Mouse (Mus musculus) embryonic facial prominence, embryonic 11.5 days (tissue): ENCODE results near the gene Bcas2. TPM values are rescaled to one million over a fixed set of nuclear protein-coding genes. Genes with fewer than 3 reads are reported as not detected.

Experiments
- ATAC-seq: fragments of 200-750 bp; cut with Nextera tagmentation; replicated peaks from 2 replicates; pipeline ENCODE4 v1.8.0; 2017; ENCODE audit warnings: low read depth; ENCODE audit not compliant: insufficient number of reproducible peaks, low FRiP score, low TSS enrichment
- DNase-seq: peaks from one replicate; pipeline ENCODE4 v3.0.0-alpha.2; 2015; ENCODE audit warnings: low spot score
- H3K27ac ChIP-seq: fragments of 300-500 bp; sonication (generic); replicated peaks from 2 replicates; pipeline ENCODE4 v1.5.1; 2014; ENCODE audit warnings: mild to moderate bottlenecking, low read depth, low read length, control low read depth
- H3K27me3 ChIP-seq: fragments of 300-500 bp; sonication (generic); 2 replicates; pipeline ENCODE4 v1.6.1; 2014; ENCODE audit warnings: mild to moderate bottlenecking, low read length, moderate library complexity, mixed read lengths; ENCODE audit not compliant: control insufficient read depth, insufficient read depth
- H3K36me3 ChIP-seq: fragments of 300-500 bp; sonication (generic); replicated peaks from 2 replicates; pipeline ENCODE4 v1.6.1; 2014; ENCODE audit warnings: low read depth, mild to moderate bottlenecking, low read length, moderate library complexity, mixed read lengths; ENCODE audit not compliant: control insufficient read depth, insufficient read depth
- H3K4me1 ChIP-seq: fragments of 300-500 bp; sonication (generic); 2 replicates; pipeline ENCODE4 v1.6.1; 2014; ENCODE audit warnings: low read length, mixed read lengths; ENCODE audit not compliant: control insufficient read depth, insufficient read depth
- H3K4me2 ChIP-seq: fragments of 300-500 bp; sonication (generic); 2 replicates; pipeline ENCODE4 v1.6.1; 2014; ENCODE audit warnings: low read depth, mild to moderate bottlenecking, control low read depth, low read length, moderate library complexity
- H3K4me3 ChIP-seq: fragments of 300-500 bp; sonication (generic); 2 replicates; pipeline ENCODE4 v1.5.1; 2014; ENCODE audit warnings: low read depth, low read length, control low read depth
- H3K9ac ChIP-seq: fragments of 300-500 bp; sonication (generic); replicated peaks from 2 replicates; pipeline ENCODE4 v1.6.1; 2014; ENCODE audit warnings: mild to moderate bottlenecking, control low read depth, low read length
- H3K9me3 ChIP-seq: fragments of 300-500 bp; sonication (generic); replicated peaks from 2 replicates; pipeline ENCODE4 v1.6.1; 2016; ENCODE audit warnings: mild to moderate bottlenecking, low read length, inconsistent platforms, mixed read lengths; ENCODE audit not compliant: control insufficient read depth
- WGBS: fragments of 180-500 bp; shearing (Covaris S2); extraction: QIAGEN DNeasy Blood & Tissue Kit; methylation state at CpG from one replicate; pipeline ENCODE4 v1.1.7; 2014; 5-methylcytosine and 5-hydroxymethylcytosine counted together
- polyA plus RNA-seq: library from polyadenylated mRNA; unstranded; fragments of >200 nt; fragmentation: Nextera tagmentation; extraction: Ambion mirVana; gene quantifications from 2 replicates; pipeline ENCODE4 v1.2.1, GENCODE M21; 2014

The Bcas2 gene
- 276 and 293 TPM in 2 replicates for polyA plus RNA-seq

- no peaks in the 10 kb centered on the region; the same call in none of the 2 replicates for H3K36me3 ChIP-seq
- peak; percentile 100 for DNase-seq
- WGBS: under 1% methylated on average over 56 of the region's 56 CpGs
- no peaks in the 10 kb centered on the region for H3K9me3 ChIP-seq
- no peaks in the 10 kb centered on the region for H3K27me3 ChIP-seq
- peaks cover 5% of the 10 kb centered on the region for H3K4me1 ChIP-seq
- peak; percentile 94 for ATAC-seq
- no peak within 1 kb of the TSS for H3K27ac ChIP-seq
- peak within 1 kb of the TSS; percentile 92 for H3K9ac ChIP-seq
- H3K4me3 ChIP-seq: peak within 1 kb of the TSS; percentile 83
- peak within 1 kb of the TSS; percentile 69 for H3K4me2 ChIP-seq
Measured at GRCm38 (mm10) chr3:103171505-103172267, at the start of gene Bcas2. Bcas2 (plus strand) TSS chr3:103171655.

GRCm38 (mm10) chr3:103123636-103124035 is 47.8 kb upstream of the Bcas2 start:
- no peak overlapping the region for H3K4me3 ChIP-seq
- no peaks in the 10 kb centered on the region for H3K27me3 ChIP-seq
- ATAC-seq (no peak), DNase-seq (no peak)
- H3K4me1 ChIP-seq: no peaks in the 10 kb centered on the region
- 90% methylated on average over 3 of the region's 3 CpGs for WGBS
- no peaks in the 10 kb centered on the region for H3K9me3 ChIP-seq
- H3K36me3 ChIP-seq: no peaks in the 10 kb centered on the region
- no peak overlapping the region for H3K27ac ChIP-seq
- no peak overlapping the region for H3K9ac ChIP-seq
- H3K4me2 ChIP-seq: no peak overlapping the region

- Histone ChIP-seq H3K4me1 (no peaks in the 10 kb centered on the region; the same call in 1 of the 2 replicates), H3K4me3 (no peak overlapping the region), H3K27me3 (no peaks in the 10 kb centered on the region), H3K9me3 (no peaks in the 10 kb centered on the region), H3K9ac (no peak overlapping the region), H3K4me2 (no peak overlapping the region), H3K36me3 (no peaks in the 10 kb centered on the region), H3K27ac (no peak overlapping the region)
- ATAC-seq (no peak), DNase-seq (no peak)
- 88% methylated on average over 3 of the region's 3 CpGs for WGBS
Measured at GRCm38 (mm10) chr3:103126138-103126537, 45.3 kb upstream of the Bcas2 start.

GRCm38 (mm10) chr3:103127177-103127576 is 44.3 kb upstream of the Bcas2 start:
- H3K27ac ChIP-seq: no peak overlapping the region

GRCm38 (mm10) chr3:103127721-103128120 is 43.7 kb upstream of the Bcas2 start:
- DNase-seq (no peak), ATAC-seq (no peak)
- 67% methylated on average over 5 of the region's 5 CpGs for WGBS
- Histone ChIP-seq H3K4me1 (no peaks in the 10 kb centered on the region; the same call in 1 of the 2 replicates), H3K9me3 (no peaks in the 10 kb centered on the region), H3K27me3 (no peaks in the 10 kb centered on the region), H3K9ac (no peak overlapping the region), H3K36me3 (no peaks in the 10 kb centered on the region), H3K4me3 (no peak overlapping the region), H3K27ac (no peak overlapping the region), H3K4me2 (no peak overlapping the region)

More at GRCm38 (mm10) chr3:103127177-103127576, 44.3 kb upstream of the Bcas2 start:
- Histone ChIP-seq H3K4me3 (no peak overlapping the region), H3K4me2 (no peak overlapping the region), H3K9ac (no peak overlapping the region), H3K4me1 (no peaks in the 10 kb centered on the region; the same call in 1 of the 2 replicates), H3K36me3 (no peaks in the 10 kb centered on the region), H3K9me3 (no peaks in the 10 kb centered on the region), H3K27me3 (no peaks in the 10 kb centered on the region)
- WGBS: 44% methylated on average over 2 of the region's 2 CpGs
- DNase-seq (no peak), ATAC-seq (no peak)

- Histone ChIP-seq H3K27me3 (no peaks in the 10 kb centered on the region), H3K36me3 (no peaks in the 10 kb centered on the region), H3K4me1 (no peaks in the 10 kb centered on the region; the same call in 1 of the 2 replicates), H3K27ac (no peak overlapping the region), H3K9me3 (no peaks in the 10 kb centered on the region), H3K4me2 (no peak overlapping the region), H3K9ac (no peak overlapping the region), H3K4me3 (no peak overlapping the region)
- ATAC-seq: no peak
- DNase-seq: no peak
- WGBS: 47% methylated on average over 4 of the region's 4 CpGs
Measured at GRCm38 (mm10) chr3:103128251-103128650, 43.2 kb upstream of the Bcas2 start.

GRCm38 (mm10) chr3:103129367-103130159 is 41.9 kb upstream of the Bcas2 start:
- DNase-seq (no peak), ATAC-seq (no peak)
- Histone ChIP-seq H3K27me3 (no peaks in the 10 kb centered on the region), H3K36me3 (no peaks in the 10 kb centered on the region), H3K4me1 (no peaks in the 10 kb centered on the region; the same call in 1 of the 2 replicates), H3K9ac (no peak overlapping the region), H3K9me3 (no peaks in the 10 kb centered on the region), H3K4me3 (no peak overlapping the region), H3K4me2 (no peak overlapping the region), H3K27ac (no peak overlapping the region)
- WGBS: 86% methylated on average over 8 of the region's 8 CpGs
